ENCODE assay signal across 7 mouse cellular contexts in genomic region chr19:42517957-42518619, GRCm38 (mm10). TPM values are rescaled to one million over a fixed set of nuclear protein-coding genes. Genes with fewer than 3 reads are reported as not detected.
A peak's percentile ranks its signal among the peaks of the same experiment; 100 is the strongest.
DNase-seq lines count a peak whose midpoint lies in the region; ATAC-seq and TF ChIP-seq lines count a peak whose summit lies in the region.

No protein-coding gene starts in this region.

- no peaks in the 10 kb centered on the region for H3K9me3 ChIP-seq in lung, embryonic 14.5 days (ENCODE audit: low read depth, low read length)
- H3K9me3 ChIP-seq in embryonic facial prominence, embryonic 14.5 days (ENCODE audit: control insufficient read depth, low read length): no peaks in the 10 kb centered on the region
- no peaks in the 10 kb centered on the region for H3K9me3 ChIP-seq in intestine, postnatal 0 days (ENCODE audit: control insufficient read depth)
- H3K9me3 ChIP-seq in neural tube, embryonic 15.5 days (replicated peaks): no peaks in the 10 kb centered on the region

- no peaks in the 10 kb centered on the region for H3K27me3 ChIP-seq in lung, embryonic 14.5 days (ENCODE audit: insufficient read depth, low read length)
- no peaks in the 10 kb centered on the region for H3K27me3 ChIP-seq in embryonic facial prominence, embryonic 14.5 days (replicated peaks; ENCODE audit: control insufficient read depth, insufficient read depth, low read length)
- H3K27me3 ChIP-seq in intestine, postnatal 0 days (replicated peaks; ENCODE audit: control insufficient read depth, insufficient read depth, low read length): no peaks in the 10 kb centered on the region
- H3K27me3 ChIP-seq in neural tube, embryonic 15.5 days (replicated peaks): no peaks in the 10 kb centered on the region

- no peaks in the 10 kb centered on the region for H3K36me3 ChIP-seq in lung, embryonic 14.5 days (ENCODE audit: insufficient read depth)
- H3K36me3 ChIP-seq in embryonic facial prominence, embryonic 14.5 days (ENCODE audit: control insufficient read depth, insufficient read depth, low read length): no peaks in the 10 kb centered on the region
- no peaks in the 10 kb centered on the region for H3K36me3 ChIP-seq in intestine, postnatal 0 days (ENCODE audit: control insufficient read depth, insufficient read depth)
- no peaks in the 10 kb centered on the region for H3K36me3 ChIP-seq in neural tube, embryonic 15.5 days

- 25% methylated on average over 24 of the region's 24 CpGs for WGBS in lung, embryonic 14.5 days
- WGBS in embryonic facial prominence, embryonic 14.5 days: 26% methylated on average over 24 of the region's 24 CpGs
- WGBS in intestine, postnatal 0 days: 24% methylated on average over 24 of the region's 24 CpGs
- WGBS in neural tube, embryonic 15.5 days: 28% methylated on average over 24 of the region's 24 CpGs

- H3K9ac ChIP-seq in lung, embryonic 14.5 days: peak overlapping the region; percentile 35; the same call in 1 of the 2 replicates
- peak overlapping the region; percentile 89 for H3K9ac ChIP-seq in embryonic facial prominence, embryonic 14.5 days (ENCODE audit: low read depth, low read length)
- no peak overlapping the region; the same call in 1 of the 2 replicates for H3K9ac ChIP-seq in intestine, postnatal 0 days (ENCODE audit: low read depth, low read length)
- H3K9ac ChIP-seq in neural tube, embryonic 15.5 days (replicated peaks): peak overlapping the region; percentile 73

- TF ChIP-seq CTCF in lung, embryonic 14.5 days (IDR thresholded peaks at IDR 0.05; ENCODE audit: low read depth): no peak
- TF ChIP-seq CTCF in intestine, postnatal 0 days (IDR thresholded peaks at IDR 0.05; ENCODE audit: low read depth): no peak

- H3K4me2 ChIP-seq in lung, embryonic 14.5 days: peak overlapping the region; percentile 71
- H3K4me2 ChIP-seq in embryonic facial prominence, embryonic 14.5 days (ENCODE audit: low read depth, low read length): peak overlapping the region; percentile 78
- H3K4me2 ChIP-seq in intestine, postnatal 0 days (replicated peaks; ENCODE audit: low read depth): peak overlapping the region; percentile 59
- peak overlapping the region; percentile 83 for H3K4me2 ChIP-seq in neural tube, embryonic 15.5 days

- no peak for DNase-seq in lung, embryonic 14.5 days
- no peak for DNase-seq in lung, postnatal 4 days
- DNase-seq in embryonic facial prominence, embryonic 14.5 days (ENCODE audit: low spot score): no peak
- DNase-seq in left cerebral cortex, postnatal 14 days (ENCODE audit: low spot score in 2 of 2): no peak
- no peak for DNase-seq in gastrocnemius, postnatal 4 days (ENCODE audit: low spot score in 2 of 2)

- H3K4me3 ChIP-seq in lung, embryonic 14.5 days (ENCODE audit: low read depth, low read length): peak overlapping the region; percentile 82
- H3K4me3 ChIP-seq in embryonic facial prominence, embryonic 14.5 days (ENCODE audit: low read depth, low read length): peak overlapping the region; percentile 99
- H3K4me3 ChIP-seq in intestine, postnatal 0 days (ENCODE audit: low read depth, low read length): peak overlapping the region; percentile 81
- peak overlapping the region; percentile 78 for H3K4me3 ChIP-seq in neural tube, embryonic 15.5 days (replicated peaks)

- H3K27ac ChIP-seq in lung, embryonic 14.5 days (ENCODE audit: low read depth): no peak overlapping the region
- H3K27ac ChIP-seq in embryonic facial prominence, embryonic 14.5 days (replicated peaks; ENCODE audit: low read depth, low read length): no peak overlapping the region
- no peak overlapping the region for H3K27ac ChIP-seq in intestine, postnatal 0 days (ENCODE audit: low read depth, low read length)
- peak overlapping the region; percentile 82 for H3K27ac ChIP-seq in neural tube, embryonic 15.5 days (replicated peaks)

- no peaks in the 10 kb centered on the region for H3K4me1 ChIP-seq in lung, embryonic 14.5 days (ENCODE audit: insufficient read depth)
- H3K4me1 ChIP-seq in embryonic facial prominence, embryonic 14.5 days (ENCODE audit: control insufficient read depth, insufficient read depth, low read length): peaks cover 7% of the 10 kb centered on the region
- H3K4me1 ChIP-seq in intestine, postnatal 0 days (replicated peaks; ENCODE audit: control insufficient read depth, insufficient read depth, low read length): peaks cover 6% of the 10 kb centered on the region; the same call in 1 of the 2 replicates
- peaks cover 16% of the 10 kb centered on the region for H3K4me1 ChIP-seq in neural tube, embryonic 15.5 days

- ATAC-seq in lung, embryonic 14.5 days (ENCODE audit: insufficient read depth): no peak
- ATAC-seq in embryonic facial prominence, embryonic 14.5 days (ENCODE audit: low read depth): no peak
- ATAC-seq in intestine, postnatal 0 days: 0 out of 2 replicates have a peak, but pooled peaks have one; percentile 2
- ATAC-seq in neural tube, embryonic 15.5 days (ENCODE audit: low FRiP score): peak; percentile 39

- intact Hi-C loops in left cerebral cortex, postnatal 14 days (cut with DNase I): no loop called here

RNA-seq across cellular contexts. Expression of gene R3hcc1l, which starts 0.5 kb away (rescaled TPM):
- 20.8 and 22.5 TPM in 2 replicates for polyA plus RNA-seq in lung, embryonic 14.5 days (2014; fragmentation: Nextera tagmentation; extraction: Ambion mirVana)
- polyA plus RNA-seq in embryonic facial prominence, embryonic 14.5 days (2014; fragmentation: Nextera tagmentation; extraction: Ambion mirVana): 19.5 and 23.0 TPM in 2 replicates
- 12.4 and 13.7 TPM in 2 replicates for polyA plus RNA-seq in intestine, postnatal 0 days (2015; fragmentation: Nextera tagmentation; extraction: Ambion mirVana)
- 13.3 and 17.6 TPM in 2 replicates for polyA plus RNA-seq in neural tube, embryonic 15.5 days (2015; fragmentation: Nextera tagmentation; extraction: Ambion mirVana)
- total RNA-seq in left cerebral cortex, postnatal 14 days (2021): 10 to 100 TPM; 14.1 to 15.1 TPM
- 10 to 100 TPM; 15.0 to 16.7 TPM for total RNA-seq in gastrocnemius, postnatal 4 days (2021)

Comparison
In these comparisons a context has a peak if more than half of its experiments do, and no peak if none do; other contexts are left out.
1. ATAC-seq: peak in intestine, postnatal 0 days (single experiment) and neural tube, embryonic 15.5 days (single experiment); none in lung, embryonic 14.5 days (single experiment) and embryonic facial prominence, embryonic 14.5 days (single experiment).
2. Peak in every context shown above with its lines, with median percentiles within 50 percentile points of each other: H3K4me2 ChIP-seq and H3K4me3 ChIP-seq.